Mouse (Mus musculus) intestine, postnatal 0 days (tissue): ENCODE results near the gene Eif4ebp2. TPM values are rescaled to one million over a fixed set of nuclear protein-coding genes. Genes with fewer than 3 reads are reported as not detected.
A peak's percentile ranks its signal among the peaks of the same experiment; 100 is the strongest.

Source experiments
- ATAC-seq: fragments of 200-750 bp; cut with Nextera tagmentation; 2 replicates; pipeline ENCODE4 v1.8.0; 2017; ENCODE audit warnings: mild to moderate bottlenecking, moderate TSS enrichment, moderate library complexity
- H3K27ac ChIP-seq: fragments of 300-500 bp; sonication (generic); 2 replicates; pipeline ENCODE4 v1.5.1; 2014; ENCODE audit warnings: mild to moderate bottlenecking, low read depth, low read length, moderate library complexity
- H3K27me3 ChIP-seq: fragments of 300-500 bp; sonication (generic); replicated peaks from 2 replicates; pipeline ENCODE4 v1.6.1; 2014; ENCODE audit warnings: low read length, mixed read lengths; ENCODE audit not compliant: control insufficient read depth, insufficient read depth
- H3K36me3 ChIP-seq: fragments of 300-500 bp; sonication (generic); 2 replicates; pipeline ENCODE4 v1.6.1; 2014; ENCODE audit warnings: mild to moderate bottlenecking, moderate library complexity; ENCODE audit not compliant: control insufficient read depth, insufficient read depth
- H3K4me1 ChIP-seq: fragments of 300-500 bp; sonication (generic); replicated peaks from 2 replicates; pipeline ENCODE4 v1.6.1; 2014; ENCODE audit warnings: antibody characterized with exemption, low read length, mixed read lengths; ENCODE audit not compliant: control insufficient read depth, insufficient read depth
- H3K4me2 ChIP-seq: fragments of 300-500 bp; sonication (generic); replicated peaks from 2 replicates; pipeline ENCODE4 v1.6.1; 2014; ENCODE audit warnings: low read depth, mild to moderate bottlenecking, moderate library complexity
- H3K4me3 ChIP-seq: fragments of 300-500 bp; sonication (generic); 2 replicates; pipeline ENCODE4 v1.5.1; 2014; ENCODE audit warnings: low read depth, low read length
- H3K9ac ChIP-seq: fragments of 300-500 bp; sonication (generic); 2 replicates; pipeline ENCODE4 v1.6.1; 2014; ENCODE audit warnings: mild to moderate bottlenecking, low read depth, low read length
- H3K9me3 ChIP-seq: fragments of 300-500 bp; sonication (generic); 2 replicates; pipeline ENCODE4 v1.6.1; 2016; ENCODE audit warnings: mixed run types; ENCODE audit not compliant: control insufficient read depth
- CTCF ChIP-seq: sonication (generic); IDR thresholded peaks from 2 replicates; pipeline ENCODE4 v1.5.1; 2016; ENCODE audit warnings: low read depth, mild to moderate bottlenecking, control low read depth, antibody characterized with exemption, moderate library complexity
- WGBS: fragments of 180-500 bp; shearing (Covaris S2); extraction: QIAGEN DNeasy Blood & Tissue Kit; methylation state at CpG from one replicate; pipeline ENCODE4 v1.1.7; 2014; 5-methylcytosine and 5-hydroxymethylcytosine counted together
- polyA plus RNA-seq: library from polyadenylated mRNA; unstranded; fragments of >200 nt; fragmentation: Nextera tagmentation; extraction: Ambion mirVana; gene quantifications from 2 replicates; pipeline ENCODE4 v1.2.1, GENCODE M21; 2015

The Eif4ebp2 gene
- polyA plus RNA-seq, 1 experiment from 2014 or later = 53.1 TPM

DNA sequence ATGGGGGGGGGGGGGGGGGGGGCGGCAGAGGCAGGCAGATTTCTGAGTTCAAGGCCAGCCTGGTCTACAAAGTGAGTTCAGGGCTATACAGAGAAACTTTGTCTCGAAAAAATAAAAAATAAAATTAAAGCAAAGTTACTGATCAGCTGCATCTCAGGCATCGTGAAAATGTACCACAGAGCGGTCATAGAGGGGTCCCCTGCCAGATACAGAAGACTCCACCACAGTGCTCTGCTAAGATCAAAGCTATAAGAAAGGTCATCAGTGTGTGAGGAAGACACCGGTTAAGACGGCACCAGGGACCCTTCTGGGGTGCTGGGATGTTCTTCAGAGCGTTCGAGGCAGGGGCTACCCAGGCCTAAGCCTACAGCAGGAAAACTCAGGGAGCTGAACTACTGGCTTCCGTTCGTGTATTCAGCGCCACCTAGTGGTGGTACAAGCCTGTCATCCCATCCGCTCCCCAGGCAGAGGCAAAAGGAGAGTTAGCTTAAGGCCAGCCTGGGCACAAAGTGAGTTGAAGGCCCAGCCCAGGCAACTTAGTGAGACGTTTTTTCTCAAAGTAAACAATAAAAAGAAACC, 53.2 kb downstream of the Eif4ebp2 start:
- Histone ChIP-seq H3K36me3 (no peaks in the 10 kb centered on the region), H3K9ac (no peak overlapping the region), H3K9me3 (no peaks in the 10 kb centered on the region), H3K4me1 (no peaks in the 10 kb centered on the region), H3K4me3 (no peak overlapping the region), H3K27ac (no peak overlapping the region), H3K4me2 (no peak overlapping the region), H3K27me3 (0 out of 2 replicates have a peak, but pooled peaks cover 4% of the 10 kb centered on the region)
- peak; percentile 94 for TF ChIP-seq CTCF
- WGBS = 25% methylated on average over 13 of the region's 13 CpGs
- peak; percentile 54 for ATAC-seq

GRCm38 (mm10) chr10:61398125-61398524, 54.3 kb downstream of the Eif4ebp2 start:
- no peaks in the 10 kb centered on the region for H3K36me3 ChIP-seq
- H3K4me1 ChIP-seq = no peaks in the 10 kb centered on the region
- no peak for ATAC-seq
- H3K4me2 ChIP-seq = no peak overlapping the region
- WGBS = 62% methylated on average over 3 of the region's 3 CpGs
- H3K27ac ChIP-seq = no peak overlapping the region
- no peaks in the 10 kb centered on the region for H3K9me3 ChIP-seq
- 0 out of 2 replicates have a peak, but pooled peaks cover 4% of the 10 kb centered on the region for H3K27me3 ChIP-seq
- no peak for TF ChIP-seq CTCF
- no peak overlapping the region for H3K9ac ChIP-seq
- H3K4me3 ChIP-seq = no peak overlapping the region

DNA sequence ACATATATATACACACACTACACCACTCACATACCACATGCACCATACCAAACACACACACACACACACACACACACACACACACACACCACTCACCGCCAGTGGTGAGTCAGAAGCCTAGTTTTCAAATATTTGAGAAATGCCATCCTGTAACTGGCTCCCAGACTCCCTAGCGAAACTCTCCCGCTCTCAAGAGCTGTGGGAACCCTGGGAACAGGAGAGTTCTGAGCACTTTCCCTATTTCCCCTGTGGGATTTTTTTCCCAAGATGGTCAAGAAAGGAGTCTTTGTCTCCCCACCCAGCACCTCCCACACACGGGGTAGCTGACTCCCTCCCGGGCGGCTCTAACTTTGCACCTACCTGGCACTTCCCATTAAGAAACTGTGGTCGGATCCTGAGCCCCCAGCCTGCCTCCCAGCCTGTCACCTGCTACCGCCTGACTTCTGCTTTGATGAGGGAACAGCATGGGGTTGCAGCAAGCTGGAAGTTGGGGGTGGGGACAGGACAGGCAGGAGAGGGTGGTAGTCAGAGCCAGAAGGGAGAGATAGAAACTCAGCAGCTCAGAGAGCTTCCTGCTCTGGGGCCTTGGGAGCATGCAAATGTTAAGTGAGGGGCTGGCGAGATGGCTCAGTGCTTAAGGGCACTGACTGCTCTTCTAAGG, 57.9 kb downstream of the Eif4ebp2 start:
- Histone ChIP-seq H3K4me1 (no peaks in the 10 kb centered on the region), H3K4me3 (no peak overlapping the region), H3K36me3 (no peaks in the 10 kb centered on the region), H3K27ac (no peak overlapping the region), H3K9me3 (no peaks in the 10 kb centered on the region), H3K4me2 (no peak overlapping the region), H3K9ac (no peak overlapping the region), H3K27me3 (no peaks in the 10 kb centered on the region)
- WGBS = 22% methylated on average over 9 of the region's 9 CpGs
- TF ChIP-seq CTCF = no peak
- no peak for ATAC-seq

GRCm38 (mm10) chr10:61392584-61392983, 59.9 kb downstream of the Eif4ebp2 start:
- no peak for ATAC-seq
- no peak for TF ChIP-seq CTCF
- H3K27me3 ChIP-seq = no peaks in the 10 kb centered on the region
- no peak overlapping the region for H3K27ac ChIP-seq
- no peak overlapping the region for H3K4me2 ChIP-seq
- H3K9ac ChIP-seq = no peak overlapping the region
- no peaks in the 10 kb centered on the region for H3K9me3 ChIP-seq
- H3K4me1 ChIP-seq = no peaks in the 10 kb centered on the region
- no peak overlapping the region for H3K4me3 ChIP-seq
- H3K36me3 ChIP-seq = no peaks in the 10 kb centered on the region
- WGBS = 30% methylated on average over 4 of the region's 4 CpGs

- Histone ChIP-seq H3K9ac (no peak overlapping the region), H3K9me3 (no peaks in the 10 kb centered on the region), H3K36me3 (no peaks in the 10 kb centered on the region), H3K4me1 (no peaks in the 10 kb centered on the region), H3K4me3 (no peak overlapping the region), H3K27ac (no peak overlapping the region), H3K27me3 (no peaks in the 10 kb centered on the region), H3K4me2 (no peak overlapping the region)
- 69% methylated on average over 2 of the region's 2 CpGs for WGBS
- ATAC-seq = no peak
- no peak for TF ChIP-seq CTCF
These were observed 62.3 kb downstream of the Eif4ebp2 start for GRCm38 (mm10) chr10:61390148-61390547.

DNA sequence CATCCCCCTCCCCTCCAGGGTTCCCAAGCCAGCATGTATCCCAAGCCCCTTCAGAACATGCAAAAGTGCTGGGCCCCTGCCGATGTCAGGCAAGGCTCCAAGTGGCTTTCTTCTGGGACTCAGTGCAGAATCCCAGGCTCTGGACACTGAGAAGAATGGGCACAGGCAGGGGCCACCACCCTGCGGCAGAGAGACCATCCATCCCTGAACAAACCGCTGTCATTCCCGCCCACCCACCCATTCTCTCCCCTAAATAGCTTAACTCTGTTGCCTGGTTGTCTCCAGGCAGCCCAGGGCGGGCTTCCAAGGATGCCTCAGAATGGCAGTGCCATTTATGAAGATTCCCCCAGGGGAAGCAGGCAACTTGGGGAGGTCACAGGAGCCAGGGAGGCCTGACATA, 63.4 kb downstream of the Eif4ebp2 start:
- 87% methylated on average over 5 of the region's 5 CpGs for WGBS
- H3K4me1 ChIP-seq = no peaks in the 10 kb centered on the region

More for the DNA sequence above, 63.4 kb downstream of the Eif4ebp2 start:
- Histone ChIP-seq H3K36me3 (no peaks in the 10 kb centered on the region), H3K27me3 (peaks cover 1% of the 10 kb centered on the region; the same call in 1 of the 2 replicates), H3K27ac (no peak overlapping the region), H3K9me3 (no peaks in the 10 kb centered on the region), H3K4me3 (no peak overlapping the region), H3K4me2 (no peak overlapping the region), H3K9ac (no peak overlapping the region)
- no peak for TF ChIP-seq CTCF
- no peak for ATAC-seq
